Mouse (Mus musculus): ENCODE data around the gene Mcf2l.

The Mcf2l gene

GRCm38 (mm10) chr8:12947604-12948573 lies 74.3 kb downstream of the Mcf2l start:
- DNase-seq (ENCODE audit: low read depth in 1 of 2, low spot score in 2 of 2) = no peak

GRCm38 (mm10) chr8:12948574-12948961 lies 75.0 kb downstream of the Mcf2l start:
- DNase-seq (ENCODE audit: low read depth in 1 of 2, low spot score in 2 of 2) = no peak

GRCm38 (mm10) chr8:12951051-12951630 lies 77.5 kb downstream of the Mcf2l start:
- DNase-seq (ENCODE audit: low read depth in 1 of 2, low spot score in 2 of 2) = no peak

GRCm38 (mm10) chr8:12952699-12953098 lies 79.1 kb downstream of the Mcf2l start:
- no peak for DNase-seq (ENCODE audit: low read depth in 1 of 2, low spot score in 2 of 2)

GRCm38 (mm10) chr8:12955362-12955879 lies 81.8 kb downstream of the Mcf2l start:
- peak in 1 of 2 experiments; percentile 25 for DNase-seq (ENCODE audit: low read depth in 1 of 2, low spot score in 2 of 2)

GRCm38 (mm10) chr8:12955880-12956279 lies 82.3 kb downstream of the Mcf2l start:
- peak; percentile 33 to 52 for DNase-seq (ENCODE audit: low read depth in 1 of 2, low spot score in 2 of 2)

- DNase-seq (ENCODE audit: low read depth in 1 of 2, low spot score in 2 of 2) = no peak
Observed at GRCm38 (mm10) chr8:12956941-12957340, 83.3 kb downstream of the Mcf2l start.

GRCm38 (mm10) chr8:12957419-12957818 lies 83.8 kb downstream of the Mcf2l start:
- DNase-seq (ENCODE audit: low read depth in 1 of 2, low spot score in 2 of 2) = no peak

GRCm38 (mm10) chr8:12960609-12961008 lies 87.0 kb downstream of the Mcf2l start:
- DNase-seq (ENCODE audit: low read depth in 1 of 2, low spot score in 2 of 2) = no peak

- no peak for DNase-seq (ENCODE audit: low read depth in 1 of 2, low spot score in 2 of 2)
Observed at GRCm38 (mm10) chr8:12961211-12961610, 87.6 kb downstream of the Mcf2l start.

GRCm38 (mm10) chr8:12961821-12962534 lies 88.4 kb downstream of the Mcf2l start:
- no peak for DNase-seq (ENCODE audit: low read depth in 1 of 2, low spot score in 2 of 2)

- no peak for DNase-seq (ENCODE audit: low read depth in 1 of 2, low spot score in 2 of 2)
Observed at GRCm38 (mm10) chr8:12962541-12963380, 89.2 kb downstream of the Mcf2l start.

GRCm38 (mm10) chr8:12976290-12976689 lies 102.7 kb downstream of the Mcf2l start:
- DNase-seq (ENCODE audit: low read depth in 1 of 2, low spot score in 2 of 2) = no peak

- no peak for DNase-seq (ENCODE audit: low read depth in 1 of 2, low spot score in 2 of 2)
Observed at GRCm38 (mm10) chr8:12976723-12977122, 103.1 kb downstream of the Mcf2l start.

- DNase-seq (ENCODE audit: low read depth in 1 of 2, low spot score in 2 of 2) = peak; percentile 28 to 39
Observed at GRCm38 (mm10) chr8:12977325-12977724, 103.7 kb downstream of the Mcf2l start.

- DNase-seq (ENCODE audit: low read depth in 1 of 2, low spot score in 2 of 2) = no peak
Observed at GRCm38 (mm10) chr8:12978308-12978707, 104.7 kb downstream of the Mcf2l start.

- DNase-seq (ENCODE audit: low read depth in 1 of 2, low spot score in 2 of 2) = peak in 1 of 2 experiments; percentile 40
Observed at GRCm38 (mm10) chr8:12978726-12979125, 105.1 kb downstream of the Mcf2l start.

GRCm38 (mm10) chr8:12983681-12984467 lies 110.3 kb downstream of the Mcf2l start:
- DNase-seq (ENCODE audit: low read depth in 1 of 2, low spot score in 2 of 2) = peak; percentile 68 to 77

- DNase-seq (ENCODE audit: low read depth in 1 of 2, low spot score in 2 of 2) = no peak
Observed at GRCm38 (mm10) chr8:12984601-12985243, 111.1 kb downstream of the Mcf2l start.

All from monocyte, adult 2 months (primary cell).